Mouse (Mus musculus): Measurements from ENCODE around the gene Wfdc10. TPM values are rescaled to one million over a fixed set of nuclear protein-coding genes. Genes with fewer than 3 reads are reported as not detected.
"Not testable (repeated sequence)": the region's sequence is repeated elsewhere in the genome, so short reads cannot be mapped to it uniquely, and the experiment has no call there.

The Wfdc10 gene
- not detected for total RNA-seq (2021)

- DNase-seq = peak in 1 of 2 experiments; percentile 5
These were observed at the start of gene Wfdc10 for GRCm38 (mm10) chr2:164655858-164656257. Gene Wfdc10, plus strand, starts transcription at chr2:164656046.

GRCm38 (mm10) chr2:164608781-164609180 is 47.1 kb upstream of the Wfdc10 start:
- DNase-seq = no peak

- not testable (repeated sequence) for DNase-seq
These were observed 42.4 kb upstream of the Wfdc10 start, which contains the start of the genes Wfdc6b and Wfdc8 for GRCm38 (mm10) chr2:164613471-164613870. Gene Wfdc6b, plus strand, starts transcription at chr2:164613522. Gene Wfdc8, minus strand, starts transcription at chr2:164613626.

GRCm38 (mm10) chr2:164615386-164615785 is 40.5 kb upstream of the Wfdc10 start:
- no peak for DNase-seq

- no peak for DNase-seq
These were observed 36.8 kb upstream of the Wfdc10 start for GRCm38 (mm10) chr2:164619050-164619449.

GRCm38 (mm10) chr2:164621775-164622174 is 34.1 kb upstream of the Wfdc10 start:
- DNase-seq = no peak

GRCm38 (mm10) chr2:164635266-164635665 is 20.6 kb upstream of the Wfdc10 start:
- no peak for DNase-seq

- no peak for DNase-seq
These were observed 17.1 kb upstream of the Wfdc10 start, which contains the start of gene Wfdc16 for GRCm38 (mm10) chr2:164638696-164639095. Gene Wfdc16, minus strand, starts transcription at chr2:164638796.

GRCm38 (mm10) chr2:164641129-164641528 is 14.7 kb upstream of the Wfdc10 start:
- no peak for DNase-seq

- DNase-seq = peak in 1 of 2 experiments; percentile 15
These were observed 13.8 kb upstream of the Wfdc10 start for GRCm38 (mm10) chr2:164641881-164642673.

GRCm38 (mm10) chr2:164656483-164656882 is 637 bp downstream of the Wfdc10 start, which contains the start of gene Wfdc9:
Gene Wfdc9, minus strand, starts transcription at chr2:164656583.
- no peak for DNase-seq

- DNase-seq = no peak
These were observed 9.0 kb downstream of the Wfdc10 start for GRCm38 (mm10) chr2:164664851-164665250.

GRCm38 (mm10) chr2:164670261-164670660 is 14.4 kb downstream of the Wfdc10 start:
- DNase-seq = no peak

GRCm38 (mm10) chr2:164670938-164671337 is 15.1 kb downstream of the Wfdc10 start:
- no peak for DNase-seq

- DNase-seq = no peak
These were observed 18.1 kb downstream of the Wfdc10 start, which contains the start of gene Wfdc11 for GRCm38 (mm10) chr2:164673987-164674386. Gene Wfdc11, minus strand, starts transcription at chr2:164674087.

GRCm38 (mm10) chr2:164676103-164676502 is 20.3 kb downstream of the Wfdc10 start:
- no peak for DNase-seq

GRCm38 (mm10) chr2:164676916-164677685 is 21.3 kb downstream of the Wfdc10 start:
- DNase-seq = no peak

- peak; percentile 33 to 53 for DNase-seq
These were observed 23.2 kb downstream of the Wfdc10 start for GRCm38 (mm10) chr2:164678848-164679625.

GRCm38 (mm10) chr2:164679906-164680305 is 24.1 kb downstream of the Wfdc10 start:
- DNase-seq = no peak

- DNase-seq = no peak
These were observed 29.0 kb downstream of the Wfdc10 start, which contains the start of gene Wfdc13 for GRCm38 (mm10) chr2:164684807-164685206. Gene Wfdc13, plus strand, starts transcription at chr2:164685107.

GRCm38 (mm10) chr2:164698201-164698600 is 42.4 kb downstream of the Wfdc10 start, which contains the start of gene Spint4:
Gene Spint4, plus strand, starts transcription at chr2:164698501.
- no peak for DNase-seq

- no peak for DNase-seq
These were observed 45.1 kb downstream of the Wfdc10 start for GRCm38 (mm10) chr2:164700959-164701358.
